Mouse (Mus musculus): ENCODE measurements around the gene Ryr2.

DNA sequence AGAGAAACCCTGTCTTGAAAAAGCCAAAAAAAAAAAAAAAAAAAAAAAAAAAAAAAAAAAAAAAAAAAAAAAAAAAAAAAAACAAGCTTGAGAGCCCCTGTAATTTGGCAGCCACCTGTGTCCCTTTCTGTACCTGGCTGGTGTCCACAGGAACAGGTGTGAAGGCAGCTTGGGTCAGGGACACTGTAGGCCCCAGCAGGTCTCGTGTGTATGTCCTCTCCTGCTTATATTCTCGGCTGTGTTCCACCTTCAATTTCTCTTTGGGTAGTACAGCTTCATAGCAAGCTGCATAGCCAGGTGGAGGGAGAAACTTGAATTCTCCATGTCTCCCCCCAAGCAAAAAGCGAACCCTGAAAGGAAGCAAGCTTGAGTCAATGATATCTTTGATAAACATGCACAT is 314.2 kb downstream of the Ryr2 start:
- TF ChIP-seq CTCF (IDR thresholded peaks at IDR 0.05; ENCODE audit: low read depth) (no peak), EP300 (IDR thresholded peaks at IDR 0.05; ENCODE audit: low read depth) (no peak)

Measured in liver, embryonic 14.5 days (tissue).